Mouse (Mus musculus): ENCODE data around the gene Sh3gl2.

- TF ChIP-seq POLR2A (IDR thresholded peaks at IDR 0.05; ENCODE audit: borderline replicate concordance, extremely low read depth, insufficient read depth, insufficient read length, poor library complexity, severe bottlenecking) (no peak), CTCF (IDR thresholded peaks at IDR 0.05; ENCODE audit: borderline replicate concordance, extremely low read depth, insufficient read depth, insufficient read length) (no peak)
Measured at GRCm38 (mm10) chr4:85629381-85629780, 424.5 kb downstream of the Sh3gl2 start.
